Mouse (Mus musculus) spleen, postnatal 10 days (tissue): Measurements from ENCODE around the gene Rpl14.
"Not testable (repeated sequence)": the region's sequence is repeated elsewhere in the genome, so short reads cannot be mapped to it uniquely, and the experiment has no call there.

Source experiments
- DNase-seq, 2 experiments: peaks; one replicate each; pipeline ENCODE4 v3.0.0; 2021 to 2022; ENCODE audit warnings: low spot score in 2 of 2

The Rpl14 gene

GRCm38 (mm10) chr9:120570741-120571592 is at the start of gene Rpl14:
Gene Rpl14, plus strand, starts transcription at chr9:120571444.
- peak; percentile 99 to 100 for DNase-seq

- no peak for DNase-seq
Observed at GRCm38 (mm10) chr9:120527270-120527669, 44.0 kb upstream of the Rpl14 start.

- DNase-seq = no peak
Observed at GRCm38 (mm10) chr9:120527919-120528318, 43.3 kb upstream of the Rpl14 start.

GRCm38 (mm10) chr9:120528815-120529510 is 42.3 kb upstream of the Rpl14 start:
- DNase-seq = no peak

GRCm38 (mm10) chr9:120530471-120530870 is 40.8 kb upstream of the Rpl14 start:
- no peak for DNase-seq

GRCm38 (mm10) chr9:120532062-120532461 is 39.2 kb upstream of the Rpl14 start:
- DNase-seq = no peak

- DNase-seq = no peak
Observed at GRCm38 (mm10) chr9:120532691-120533090, 38.6 kb upstream of the Rpl14 start.

- not testable (repeated sequence) for DNase-seq
Observed at GRCm38 (mm10) chr9:120533446-120533950, 37.7 kb upstream of the Rpl14 start.

GRCm38 (mm10) chr9:120539662-120540251 is 31.5 kb upstream of the Rpl14 start, which contains the start of gene Entpd3:
Gene Entpd3, plus strand, starts transcription at chr9:120539818.
- no peak for DNase-seq

- DNase-seq = no peak
Observed at GRCm38 (mm10) chr9:120541411-120541810, 29.8 kb upstream of the Rpl14 start.

GRCm38 (mm10) chr9:120542241-120542640 is 29.0 kb upstream of the Rpl14 start:
- DNase-seq = no peak

GRCm38 (mm10) chr9:120545994-120546393 is 25.2 kb upstream of the Rpl14 start:
- DNase-seq = no peak

GRCm38 (mm10) chr9:120546482-120546881 is 24.8 kb upstream of the Rpl14 start:
- DNase-seq = no peak

- no peak for DNase-seq
Observed at GRCm38 (mm10) chr9:120547026-120547668, 24.1 kb upstream of the Rpl14 start.

- no peak for DNase-seq
Observed at GRCm38 (mm10) chr9:120550778-120551177, 20.5 kb upstream of the Rpl14 start.

GRCm38 (mm10) chr9:120563590-120563989 is 7.7 kb upstream of the Rpl14 start:
- no peak for DNase-seq

GRCm38 (mm10) chr9:120564247-120564646 is 7.0 kb upstream of the Rpl14 start:
- no peak for DNase-seq

GRCm38 (mm10) chr9:120566384-120566783 is 4.9 kb upstream of the Rpl14 start:
- DNase-seq = no peak

GRCm38 (mm10) chr9:120568917-120569316 is 2.3 kb upstream of the Rpl14 start:
- DNase-seq = peak in 1 of 2 experiments; percentile 55

GRCm38 (mm10) chr9:120569721-120570333 is 1.4 kb upstream of the Rpl14 start:
- peak in 1 of 2 experiments; percentile 64 for DNase-seq

GRCm38 (mm10) chr9:120570334-120570725 is 914 bp upstream of the Rpl14 start:
- no peak for DNase-seq
